Mouse (Mus musculus) kidney, embryonic 16.5 days (tissue): ENCODE results near the gene Phf12. TPM values are rescaled to one million over a fixed set of nuclear protein-coding genes. Genes with fewer than 3 reads are reported as not detected.

Experiments used
- ATAC-seq: fragments of 200-750 bp; cut with Nextera tagmentation; 2 replicates; pipeline ENCODE4 v1.8.0; 2017; ENCODE audit warnings: moderate TSS enrichment; ENCODE audit not compliant: low FRiP score, low TSS enrichment
- H3K27ac ChIP-seq: fragments of 300-500 bp; sonication (generic); 2 replicates; pipeline ENCODE4 v1.5.1; 2014; ENCODE audit warnings: low read length
- H3K27me3 ChIP-seq: fragments of 300-500 bp; sonication (generic); 2 replicates; pipeline ENCODE4 v1.6.1; 2014; ENCODE audit warnings: low read length, control low read depth, mixed read lengths; ENCODE audit not compliant: insufficient read depth
- H3K36me3 ChIP-seq: fragments of 300-500 bp; sonication (generic); 2 replicates; pipeline ENCODE4 v1.6.1; 2014; ENCODE audit warnings: low read length, control low read depth, mixed read lengths; ENCODE audit not compliant: insufficient read depth
- H3K4me1 ChIP-seq: fragments of 300-500 bp; sonication (generic); 2 replicates; pipeline ENCODE4 v1.6.1; 2014; ENCODE audit warnings: low read length, control low read depth, mixed read lengths; ENCODE audit not compliant: insufficient read depth
- H3K4me2 ChIP-seq: fragments of 300-500 bp; sonication (generic); replicated peaks from 2 replicates; pipeline ENCODE4 v1.6.1; 2014; ENCODE audit warnings: low read depth, low read length
- H3K4me3 ChIP-seq: fragments of 300-500 bp; sonication (generic); 2 replicates; pipeline ENCODE4 v1.5.1; 2014; ENCODE audit warnings: mild to moderate bottlenecking, low read length
- H3K9ac ChIP-seq: fragments of 300-500 bp; sonication (generic); replicated peaks from 2 replicates; pipeline ENCODE4 v1.6.1; 2014; ENCODE audit warnings: low read length
- H3K9me3 ChIP-seq: fragments of 300-500 bp; sonication (generic); 2 replicates; pipeline ENCODE4 v1.6.1; 2016; ENCODE audit warnings: low read length, control low read depth
- WGBS: fragments of 180-500 bp; shearing (Covaris S2); extraction: QIAGEN DNeasy Blood & Tissue Kit; methylation state at CpG from one replicate; pipeline ENCODE4 v1.1.7; 2014; 5-methylcytosine and 5-hydroxymethylcytosine counted together
- polyA plus RNA-seq: library from polyadenylated mRNA; unstranded; fragments of >200 nt; fragmentation: Nextera tagmentation; extraction: Ambion mirVana; gene quantifications from 2 replicates; pipeline ENCODE4 v1.2.1, GENCODE M21; 2015

Gene Phf12
- polyA plus RNA-seq, 1 experiment from 2014 or later = 15.9 TPM

DNA sequence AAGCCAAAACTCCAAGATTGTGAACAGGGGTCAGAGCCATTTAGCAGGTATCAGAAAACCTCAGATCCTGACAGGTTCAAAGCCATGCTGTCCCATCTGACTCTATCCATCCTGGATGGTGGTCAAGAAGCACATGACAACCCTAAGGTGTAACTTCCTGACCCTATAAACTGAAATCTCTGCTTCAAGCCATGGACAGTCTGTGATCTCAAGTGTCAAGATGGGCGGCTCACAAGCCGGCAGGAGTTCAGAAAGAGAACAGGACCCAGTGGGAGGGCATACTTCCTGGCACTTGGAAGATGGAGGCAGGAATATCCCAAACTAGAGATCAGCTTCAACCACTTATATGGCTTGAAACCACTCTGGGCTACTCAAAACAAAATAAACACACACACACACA lies 84.1 kb downstream of the Phf12 start:
- Histone ChIP-seq H3K27me3 (no peaks in the 10 kb centered on the region), H3K27ac (no peak overlapping the region), H3K4me1 (no peaks in the 10 kb centered on the region), H3K4me2 (no peak overlapping the region), H3K36me3 (no peaks in the 10 kb centered on the region), H3K9ac (no peak overlapping the region), H3K4me3 (no peak overlapping the region), H3K9me3 (no peaks in the 10 kb centered on the region)
- no peak for ATAC-seq
- WGBS = 77% methylated on average over 2 of the region's 2 CpGs

DNA sequence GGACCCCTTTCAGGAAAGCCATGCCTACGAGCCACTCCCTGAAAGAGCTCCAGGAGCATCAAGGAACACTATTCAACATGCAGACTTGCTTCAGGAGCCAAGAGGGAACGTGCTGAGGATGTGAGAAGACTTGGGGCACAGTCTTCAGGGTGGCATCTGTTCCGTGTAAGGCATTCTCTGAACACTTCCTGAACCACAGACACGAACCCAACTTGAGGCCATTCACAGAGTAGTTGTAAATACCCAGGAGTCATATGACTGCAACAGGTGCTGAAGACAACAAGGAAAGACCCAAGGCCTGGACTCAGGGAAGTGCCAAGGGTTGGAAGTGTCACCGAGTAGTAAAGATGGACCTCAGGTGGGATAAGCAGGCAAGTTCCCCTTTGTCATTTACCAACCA lies 85.0 kb downstream of the Phf12 start:
- H3K27ac ChIP-seq = no peak overlapping the region
- no peak for ATAC-seq
- H3K9me3 ChIP-seq = no peaks in the 10 kb centered on the region
- no peak overlapping the region for H3K4me3 ChIP-seq
- WGBS = 72% methylated on average over 5 of the region's 5 CpGs
- H3K4me2 ChIP-seq = no peak overlapping the region
- no peaks in the 10 kb centered on the region for H3K4me1 ChIP-seq
- H3K36me3 ChIP-seq = 0 out of 2 replicates have a peak, but pooled peaks cover 8% of the 10 kb centered on the region
- H3K27me3 ChIP-seq = no peaks in the 10 kb centered on the region
- H3K9ac ChIP-seq = no peak overlapping the region

DNA sequence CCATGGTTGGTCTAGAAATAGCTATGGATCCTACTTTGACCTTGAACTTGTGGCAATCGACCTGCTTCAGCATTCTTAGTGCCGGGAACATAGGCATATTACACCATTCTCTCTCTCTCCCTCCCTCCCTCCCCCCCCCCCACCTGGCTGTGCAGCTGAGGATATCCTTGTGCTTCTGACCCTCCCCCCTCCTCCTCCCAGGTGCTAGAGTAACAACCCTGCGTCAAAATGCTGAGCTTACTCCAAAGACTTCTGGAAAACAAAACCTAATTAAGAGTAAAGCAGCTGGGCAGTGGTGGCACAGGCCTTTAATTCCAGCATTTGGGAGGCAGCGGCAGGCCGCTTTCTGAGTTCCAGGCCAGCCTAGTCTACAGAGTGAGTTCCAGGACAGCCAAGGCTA lies 86.6 kb downstream of the Phf12 start:
- Histone ChIP-seq H3K9me3 (no peaks in the 10 kb centered on the region), H3K9ac (no peak overlapping the region), H3K4me2 (no peak overlapping the region), H3K4me3 (no peak overlapping the region), H3K27me3 (no peaks in the 10 kb centered on the region), H3K4me1 (no peaks in the 10 kb centered on the region), H3K27ac (no peak overlapping the region), H3K36me3 (peaks cover 21% of the 10 kb centered on the region)
- WGBS = 88% methylated on average over 5 of the region's 5 CpGs
- ATAC-seq = no peak

DNA sequence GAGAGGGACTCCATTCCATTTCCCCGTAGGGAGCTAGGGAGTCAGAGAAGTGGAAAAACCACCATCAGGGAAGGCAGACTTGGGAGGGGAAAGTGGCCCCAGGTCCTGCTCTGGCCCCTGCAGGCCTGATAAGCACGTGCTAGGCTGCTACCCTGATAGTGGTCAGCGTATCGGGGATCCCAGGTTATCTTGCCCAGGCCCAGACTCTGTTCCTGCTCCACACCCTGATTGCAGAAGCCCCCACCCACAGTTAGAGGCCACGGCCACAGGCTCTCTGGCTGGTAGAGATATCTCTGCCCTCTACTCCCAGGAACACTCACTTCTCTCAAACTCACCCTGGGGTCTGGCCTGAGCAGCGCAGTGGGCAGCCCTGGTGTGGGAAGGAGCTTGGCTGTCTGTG lies 87.1 kb downstream of the Phf12 start:
- no peaks in the 10 kb centered on the region for H3K4me1 ChIP-seq
- no peak overlapping the region for H3K9ac ChIP-seq
- H3K4me3 ChIP-seq = no peak overlapping the region
- H3K4me2 ChIP-seq = no peak overlapping the region
- no peaks in the 10 kb centered on the region for H3K9me3 ChIP-seq
- WGBS = 81% methylated on average over 6 of the region's 6 CpGs
- ATAC-seq = no peak; the same call in 1 of the 2 replicates
- no peak overlapping the region for H3K27ac ChIP-seq
- H3K27me3 ChIP-seq = no peaks in the 10 kb centered on the region
- peaks cover 26% of the 10 kb centered on the region for H3K36me3 ChIP-seq

DNA sequence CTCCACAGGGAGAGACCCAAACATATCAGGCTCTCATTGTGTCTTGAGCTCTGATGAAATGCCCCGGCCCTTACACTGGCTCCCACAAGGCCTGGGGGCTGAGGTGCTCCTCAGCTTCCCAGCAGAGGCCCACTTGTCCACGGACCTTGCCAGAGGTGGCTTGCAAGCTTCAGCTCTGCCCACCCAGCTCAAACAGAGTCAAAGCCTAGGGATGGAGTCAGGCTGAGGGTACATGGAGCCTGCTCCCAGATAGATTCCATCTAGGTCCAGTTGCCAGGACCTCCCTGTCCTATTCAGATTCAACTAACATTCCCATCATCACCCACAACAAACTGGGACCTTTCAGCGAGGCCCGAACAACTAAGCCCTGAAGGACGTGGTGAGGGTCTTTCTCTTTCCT lies 89.4 kb downstream of the Phf12 start:
- H3K9ac ChIP-seq = no peak overlapping the region
- H3K4me3 ChIP-seq = no peak overlapping the region
- H3K27me3 ChIP-seq = no peaks in the 10 kb centered on the region
- no peaks in the 10 kb centered on the region for H3K9me3 ChIP-seq
- no peak overlapping the region for H3K4me2 ChIP-seq
- H3K36me3 ChIP-seq = peaks cover 44% of the 10 kb centered on the region
- WGBS = 86% methylated on average over 5 of the region's 5 CpGs
- no peak overlapping the region for H3K27ac ChIP-seq
- no peak for ATAC-seq
- no peaks in the 10 kb centered on the region for H3K4me1 ChIP-seq

DNA sequence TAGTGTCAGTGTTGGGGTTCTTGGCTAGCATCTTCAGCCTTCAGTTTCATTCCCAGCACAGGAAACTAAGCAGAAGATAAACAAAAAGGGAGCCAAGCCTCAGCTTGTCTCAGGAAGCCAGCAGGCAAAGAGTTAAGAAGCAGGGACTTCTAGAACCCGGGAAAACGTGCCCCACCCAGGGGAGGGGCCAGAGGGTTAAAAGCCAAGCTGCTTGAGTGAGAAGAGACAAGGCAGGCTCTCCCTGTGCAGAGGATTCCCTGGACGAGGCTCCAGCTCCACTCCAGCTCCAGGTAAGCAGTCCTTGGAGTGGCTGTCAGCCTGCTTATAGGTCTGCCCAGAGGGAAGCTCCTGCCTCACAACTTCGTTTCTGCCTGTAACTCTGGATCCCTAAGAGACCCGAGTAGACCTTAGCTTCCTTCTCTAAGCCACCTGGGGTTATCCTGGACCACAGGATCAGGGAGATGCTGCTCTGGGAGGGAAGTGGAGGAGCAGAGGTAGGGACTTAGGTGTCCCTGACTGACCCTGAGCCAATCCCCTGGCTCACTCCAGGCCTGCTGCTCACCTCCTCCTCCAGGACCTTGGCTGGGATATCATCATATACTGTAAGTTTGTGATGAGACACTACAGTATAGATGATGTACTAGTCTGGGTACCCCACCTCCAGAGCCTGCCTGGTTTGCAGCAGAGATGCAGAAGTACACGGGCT lies 90.0 kb downstream of the Phf12 start:
- no peak for ATAC-seq
- WGBS = 29% methylated on average over 6 of the region's 6 CpGs
- H3K4me3 ChIP-seq = no peak overlapping the region
- H3K4me2 ChIP-seq = no peak overlapping the region
- H3K27ac ChIP-seq = no peak overlapping the region
- no peaks in the 10 kb centered on the region for H3K9me3 ChIP-seq
- no peak overlapping the region for H3K9ac ChIP-seq
- no peaks in the 10 kb centered on the region for H3K4me1 ChIP-seq
- H3K36me3 ChIP-seq = peaks cover 48% of the 10 kb centered on the region
- H3K27me3 ChIP-seq = no peaks in the 10 kb centered on the region

DNA sequence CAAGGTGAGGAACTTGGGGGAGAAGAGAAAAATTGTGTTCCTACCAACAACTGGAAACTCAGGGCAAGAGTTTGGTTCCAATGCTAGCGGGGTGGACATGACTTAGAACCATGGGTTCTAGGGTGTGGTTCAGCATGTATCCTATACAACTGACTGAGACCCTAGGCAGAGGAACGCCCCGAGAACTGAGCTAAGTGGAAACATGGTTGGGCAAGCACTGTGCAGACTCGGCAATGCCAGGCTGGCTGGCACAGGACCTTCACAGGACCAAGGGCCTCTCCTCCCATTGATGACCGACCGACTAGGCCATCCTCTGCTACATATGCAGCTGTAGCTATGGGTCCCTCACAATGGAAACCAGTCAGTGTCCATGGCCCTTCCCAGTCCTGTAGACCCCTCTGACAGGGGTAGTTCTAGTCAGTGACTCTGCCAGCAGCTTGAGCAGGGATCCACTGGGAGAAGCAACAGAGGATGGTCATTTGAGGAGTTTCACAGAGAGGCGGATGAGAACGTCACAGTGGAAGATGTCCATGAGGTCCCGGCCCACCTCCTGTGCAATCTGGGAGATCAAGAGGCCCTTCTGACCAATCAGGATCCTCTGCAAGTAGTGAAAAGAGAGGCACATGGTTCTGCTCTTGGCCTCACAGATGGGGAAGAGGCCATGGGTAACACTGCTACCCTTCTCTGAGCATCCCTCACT lies 91.2 kb downstream of the Phf12 start:
- no peak overlapping the region for H3K27ac ChIP-seq
- H3K27me3 ChIP-seq = no peaks in the 10 kb centered on the region
- WGBS = 89% methylated on average over 9 of the region's 9 CpGs
- H3K36me3 ChIP-seq = peaks cover 53% of the 10 kb centered on the region
- no peak for ATAC-seq
- no peak overlapping the region for H3K4me3 ChIP-seq
- H3K9me3 ChIP-seq = no peaks in the 10 kb centered on the region
- no peak overlapping the region for H3K9ac ChIP-seq
- no peak overlapping the region for H3K4me2 ChIP-seq
- no peaks in the 10 kb centered on the region for H3K4me1 ChIP-seq

DNA sequence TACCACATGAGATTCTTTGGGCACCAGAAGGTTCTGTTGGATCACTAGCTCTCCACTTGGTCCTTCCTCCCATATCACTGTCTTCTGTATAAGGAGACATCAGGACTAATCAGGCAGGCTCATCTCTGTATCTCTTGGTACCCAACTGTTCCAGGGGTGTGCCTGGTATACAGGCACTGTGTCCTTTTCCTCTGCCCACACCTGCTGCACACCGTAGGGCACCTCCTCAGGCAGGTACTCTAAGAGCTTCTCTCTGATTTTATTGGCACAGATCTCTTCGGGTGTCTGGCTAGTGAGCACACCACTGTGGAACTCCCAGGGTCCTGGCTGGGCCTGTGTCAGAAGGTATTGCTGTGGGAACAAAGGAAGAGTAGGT lies 91.7 kb downstream of the Phf12 start:
- H3K4me1 ChIP-seq = peaks cover under 1% of the 10 kb centered on the region
- no peaks in the 10 kb centered on the region for H3K9me3 ChIP-seq
- WGBS = 87% methylated on average over 2 of the region's 2 CpGs
- no peak for ATAC-seq
- no peaks in the 10 kb centered on the region for H3K27me3 ChIP-seq
- H3K4me3 ChIP-seq = no peak overlapping the region
- H3K27ac ChIP-seq = no peak overlapping the region
- no peak overlapping the region for H3K4me2 ChIP-seq
- peaks cover 53% of the 10 kb centered on the region for H3K36me3 ChIP-seq
- H3K9ac ChIP-seq = no peak overlapping the region

DNA sequence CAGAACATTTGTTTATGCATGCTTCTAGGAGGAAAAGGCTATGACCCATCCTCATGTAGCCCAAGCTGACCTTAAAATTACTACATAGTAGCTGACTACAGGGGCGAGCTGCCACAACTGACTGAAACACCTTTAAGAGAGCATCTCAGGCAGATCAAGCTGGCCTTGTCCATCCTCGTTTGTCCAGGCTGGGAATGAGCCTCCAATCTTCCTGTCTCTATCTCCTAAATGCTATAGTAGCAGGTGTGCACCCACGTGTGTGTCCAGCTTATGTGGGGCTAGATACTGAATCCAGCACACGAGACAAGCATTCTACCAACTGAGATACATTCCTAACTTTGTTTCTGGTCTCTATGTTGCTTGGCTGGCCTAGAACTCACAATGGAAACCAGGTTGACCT lies 92.1 kb downstream of the Phf12 start:
- WGBS = 93% methylated on average over 4 of the region's 4 CpGs
- H3K4me2 ChIP-seq = no peak overlapping the region
- peaks cover 4% of the 10 kb centered on the region for H3K4me1 ChIP-seq
- H3K9me3 ChIP-seq = no peaks in the 10 kb centered on the region
- peaks cover 53% of the 10 kb centered on the region for H3K36me3 ChIP-seq
- H3K27ac ChIP-seq = no peak overlapping the region
- no peaks in the 10 kb centered on the region for H3K27me3 ChIP-seq
- H3K4me3 ChIP-seq = no peak overlapping the region
- ATAC-seq = no peak
- no peak overlapping the region for H3K9ac ChIP-seq
